Mouse (Mus musculus) limb, embryonic 14.5 days (tissue): ENCODE data around the gene Astn2. TPM values are rescaled to one million over a fixed set of nuclear protein-coding genes. Genes with fewer than 3 reads are reported as not detected.

Experiments used
- ATAC-seq: fragments of 200-750 bp; cut with Nextera tagmentation; 2 replicates; pipeline ENCODE4 v1.8.0; 2017; ENCODE audit warnings: low read depth, moderate number of reproducible peaks, moderate TSS enrichment; ENCODE audit not compliant: low FRiP score
- DNase-seq: peaks from one replicate; pipeline ENCODE4 v3.0.0-alpha.2; 2015; ENCODE audit warnings: low spot score
- H3K27ac ChIP-seq: fragments of 300-500 bp; sonication (generic); replicated peaks from 2 replicates; pipeline ENCODE4 v1.5.1; 2014; ENCODE audit warnings: low read depth, mild to moderate bottlenecking, low read length, moderate library complexity, mixed read lengths
- H3K27me3 ChIP-seq: fragments of 300-500 bp; sonication (generic); 2 replicates; pipeline ENCODE4 v1.6.1; 2014; ENCODE audit warnings: low read length, mixed read lengths; ENCODE audit not compliant: control insufficient read depth, insufficient read depth
- H3K36me3 ChIP-seq: fragments of 300-500 bp; sonication (generic); 2 replicates; pipeline ENCODE4 v1.6.1; 2014; ENCODE audit warnings: mild to moderate bottlenecking, low read length, moderate library complexity, mixed read lengths; ENCODE audit not compliant: control insufficient read depth, insufficient read depth
- H3K4me1 ChIP-seq: fragments of 300-500 bp; sonication (generic); 2 replicates; pipeline ENCODE4 v1.6.1; 2014; ENCODE audit warnings: antibody characterized with exemption, low read length, mixed read lengths; ENCODE audit not compliant: control insufficient read depth, insufficient read depth
- H3K4me2 ChIP-seq: fragments of 300-500 bp; sonication (generic); replicated peaks from 2 replicates; pipeline ENCODE4 v1.6.1; 2014; ENCODE audit warnings: low read depth, mild to moderate bottlenecking, low read length, moderate library complexity; ENCODE audit not compliant: severe bottlenecking
- H3K4me3 ChIP-seq: fragments of 300-500 bp; sonication (generic); replicated peaks from 2 replicates; pipeline ENCODE4 v1.5.1; 2014; ENCODE audit warnings: low read length
- H3K9ac ChIP-seq: fragments of 300-500 bp; sonication (generic); 2 replicates; pipeline ENCODE4 v1.6.1; 2014; ENCODE audit warnings: mild to moderate bottlenecking, low read depth, low read length, moderate library complexity; ENCODE audit not compliant: severe bottlenecking
- H3K9me3 ChIP-seq: fragments of 300-500 bp; sonication (generic); 2 replicates; pipeline ENCODE4 v1.6.1; 2016; ENCODE audit warnings: low read length; ENCODE audit not compliant: control insufficient read depth
- POLR2A ChIP-seq: fragments of 200-500 bp; IDR thresholded peaks from 2 replicates; pipeline ENCODE4 v1.8.0; 2012; ENCODE audit warnings: inconsistent platforms, mild to moderate bottlenecking, moderate library complexity, borderline replicate concordance; ENCODE audit not compliant: insufficient read depth, insufficient read length; ENCODE audit errors: extremely low read depth
- WGBS: fragments of 180-500 bp; shearing (Covaris S2); extraction: QIAGEN DNeasy Blood & Tissue Kit; methylation state at CpG from one replicate; pipeline ENCODE4 v1.1.7; 2014; 5-methylcytosine and 5-hydroxymethylcytosine counted together
- polyA plus RNA-seq, 2 experiments: library from polyadenylated mRNA; depleted of rRNA in 1 of 2; stranded (reverse) in 1 of 2; unstranded in 1 of 2; fragments of >200 nt; fragmentation: Nextera tagmentation in 1 of 2; extraction: Ambion mirVana in 1 of 2; gene quantifications; 2 replicates each; pipeline versions ENCODE4 v1.2.1 to v1.2.3; 2012 to 2014

Astn2 gene
- polyA plus RNA-seq, 2 experiments = 1.6 to 8.7 TPM

DNA sequence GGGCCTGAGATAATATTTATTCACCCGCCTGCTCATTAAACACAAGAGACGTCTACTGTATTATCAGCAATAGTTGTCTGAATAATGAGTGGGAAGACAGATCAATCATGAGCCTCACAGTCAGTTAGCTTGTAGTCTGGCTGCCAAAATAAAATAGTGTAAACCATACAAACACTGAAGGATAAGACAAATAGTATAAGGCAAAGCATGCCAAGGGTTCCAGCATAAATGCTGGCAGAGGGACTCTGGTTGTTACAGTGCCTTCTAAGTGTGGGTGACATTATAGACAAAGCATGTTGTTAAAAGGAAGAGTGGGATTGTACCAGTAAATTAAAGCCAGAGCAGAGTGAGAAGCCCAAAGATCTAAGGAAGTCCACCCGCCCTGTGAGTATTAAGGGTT lies 784.3 kb downstream of the Astn2 start:
- H3K27ac ChIP-seq = no peak overlapping the region
- H3K9me3 ChIP-seq = no peaks in the 10 kb centered on the region
- H3K4me3 ChIP-seq = no peak overlapping the region
- no peaks in the 10 kb centered on the region for H3K27me3 ChIP-seq
- H3K9ac ChIP-seq = no peak overlapping the region
- H3K4me1 ChIP-seq = no peaks in the 10 kb centered on the region
- peaks cover 42% of the 10 kb centered on the region for H3K36me3 ChIP-seq
- WGBS = 70% methylated on average over 3 of the region's 3 CpGs
- DNase-seq = no peak
- ATAC-seq = no peak
- no peak overlapping the region for H3K4me2 ChIP-seq
- TF ChIP-seq POLR2A = no peak

DNA sequence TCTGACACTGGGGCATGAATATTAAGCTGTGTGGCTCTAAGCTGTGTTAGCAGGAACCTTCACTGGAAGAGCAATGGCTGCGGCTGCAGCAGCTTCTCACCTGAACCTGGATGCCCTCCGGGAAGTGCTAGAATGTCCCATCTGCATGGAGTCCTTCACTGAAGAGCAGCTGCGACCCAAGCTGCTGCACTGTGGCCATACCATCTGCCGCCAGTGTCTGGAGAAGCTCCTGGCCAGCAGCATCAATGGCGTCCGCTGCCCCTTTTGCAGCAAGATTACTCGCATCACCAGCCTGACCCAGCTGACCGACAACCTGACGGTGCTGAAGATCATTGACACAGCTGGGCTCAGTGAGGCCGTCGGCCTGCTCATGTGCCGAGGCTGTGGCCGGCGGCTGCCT lies 791.3 kb downstream of the Astn2 start:
- peaks cover 17% of the 10 kb centered on the region for H3K4me1 ChIP-seq
- H3K9me3 ChIP-seq = no peaks in the 10 kb centered on the region
- no peak overlapping the region for H3K4me2 ChIP-seq
- H3K36me3 ChIP-seq = peaks cover 50% of the 10 kb centered on the region
- 95% methylated on average over 14 of the region's 14 CpGs for WGBS
- no peaks in the 10 kb centered on the region for H3K27me3 ChIP-seq
- no peak overlapping the region for H3K27ac ChIP-seq
- H3K9ac ChIP-seq = no peak overlapping the region
- DNase-seq (no peak), ATAC-seq (no peak)
- no peak for TF ChIP-seq POLR2A
- no peak overlapping the region for H3K4me3 ChIP-seq

DNA sequence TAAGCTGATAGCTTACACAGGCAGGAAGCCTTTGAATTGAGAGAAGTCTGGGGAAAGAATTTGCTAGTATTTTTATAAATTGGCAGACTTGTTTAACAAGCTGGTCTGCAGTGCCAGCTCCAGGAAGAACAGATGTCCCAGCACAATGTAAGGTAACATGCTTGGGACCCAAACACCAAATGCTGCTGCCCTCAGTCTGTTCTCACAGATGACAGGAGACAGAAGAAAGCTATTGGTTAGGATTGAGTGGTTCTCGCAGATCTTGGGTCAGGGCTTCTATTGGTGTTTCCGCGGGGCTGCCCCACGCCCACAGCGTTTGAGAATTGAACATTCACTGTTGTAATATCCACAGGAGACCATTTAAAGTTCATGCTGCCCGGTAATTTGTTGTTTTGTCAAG lies 793.5 kb downstream of the Astn2 start:
- WGBS = 38% methylated on average over 6 of the region's 6 CpGs
- Histone ChIP-seq H3K36me3 (peaks cover 30% of the 10 kb centered on the region), H3K4me1 (peaks cover 26% of the 10 kb centered on the region), H3K27ac (no peak overlapping the region), H3K4me3 (no peak overlapping the region), H3K4me2 (peak overlapping the region; percentile 1; the same call in 1 of the 2 replicates), H3K27me3 (no peaks in the 10 kb centered on the region), H3K9me3 (no peaks in the 10 kb centered on the region), H3K9ac (no peak overlapping the region)
- no peak for TF ChIP-seq POLR2A
- DNase-seq = peak; percentile 46
- ATAC-seq = peak; percentile 67

DNA sequence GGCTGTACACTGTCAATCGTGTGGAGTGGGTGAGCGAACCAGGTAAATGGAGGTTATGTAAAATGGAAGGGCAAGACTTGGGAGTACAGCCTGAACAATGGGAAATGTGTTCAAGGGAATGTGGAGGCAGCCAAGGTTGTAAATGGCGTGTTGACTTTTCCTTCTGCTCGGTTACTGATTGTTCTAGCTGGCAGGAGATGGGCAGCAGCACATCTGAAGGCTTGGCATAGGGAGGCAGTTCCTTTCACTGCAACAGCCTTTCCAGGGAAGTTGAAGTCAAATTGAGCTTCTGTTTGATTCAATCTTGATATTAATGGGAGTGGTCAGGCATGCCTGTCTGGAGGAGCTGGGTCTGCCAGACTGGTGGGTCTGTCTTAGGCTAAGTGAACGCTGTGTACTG lies 794.1 kb downstream of the Astn2 start:
- Histone ChIP-seq H3K9me3 (no peaks in the 10 kb centered on the region), H3K27ac (no peak overlapping the region), H3K4me3 (no peak overlapping the region), H3K4me2 (0 out of 2 replicates have a peak overlapping the region, but pooled peaks have one; percentile 1), H3K9ac (no peak overlapping the region), H3K27me3 (no peaks in the 10 kb centered on the region), H3K36me3 (peaks cover 24% of the 10 kb centered on the region), H3K4me1 (peaks cover 30% of the 10 kb centered on the region)
- TF ChIP-seq POLR2A = no peak
- ATAC-seq = no peak
- 67% methylated on average over 5 of the region's 5 CpGs for WGBS
- no peak for DNase-seq

DNA sequence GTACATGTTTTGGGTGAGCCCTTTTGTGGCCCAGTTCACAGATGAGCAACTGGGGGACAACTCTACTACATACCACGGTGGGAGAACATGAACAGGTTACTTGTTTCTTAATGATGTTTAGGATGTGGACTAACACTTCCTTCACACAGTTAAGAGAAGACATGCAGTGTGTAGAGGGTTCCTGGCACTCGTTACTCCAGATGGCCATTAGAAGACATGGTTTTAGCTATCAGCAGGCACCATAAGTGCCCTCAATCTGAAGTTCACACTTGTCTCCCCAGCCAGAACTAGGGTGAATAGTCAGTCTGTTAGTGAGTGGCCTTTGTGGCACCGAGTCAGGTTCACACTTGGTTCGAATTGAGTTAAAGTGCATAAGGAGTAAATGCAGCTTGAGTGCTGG lies 796.3 kb downstream of the Astn2 start:
- ATAC-seq = no peak

DNA sequence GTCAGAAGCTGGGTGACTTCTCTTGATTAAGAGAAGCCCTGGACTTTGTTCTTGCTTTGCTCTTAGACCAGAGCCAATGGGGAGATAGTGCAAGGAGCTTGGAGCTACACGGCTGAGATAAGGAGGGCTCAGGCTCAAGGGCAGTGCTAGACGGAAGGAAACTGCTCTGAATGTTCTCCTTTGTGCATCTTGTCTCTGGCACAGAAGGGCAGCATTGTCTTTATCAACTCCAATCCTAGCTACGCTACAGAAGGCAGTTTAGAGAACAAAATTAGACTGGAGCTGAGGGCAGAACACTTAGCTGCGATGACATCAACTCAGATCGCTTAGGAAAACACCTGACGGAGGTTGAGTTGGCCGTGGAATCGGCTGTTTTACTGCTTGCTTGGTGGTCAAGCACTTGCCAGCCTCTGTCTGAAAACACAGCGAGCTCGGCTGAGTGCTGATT lies 797.2 kb downstream of the Astn2 start:
- Histone ChIP-seq H3K9ac (no peak overlapping the region), H3K4me1 (peaks cover 30% of the 10 kb centered on the region), H3K9me3 (no peaks in the 10 kb centered on the region), H3K4me2 (no peak overlapping the region), H3K27me3 (no peaks in the 10 kb centered on the region), H3K4me3 (no peak overlapping the region), H3K27ac (no peak overlapping the region), H3K36me3 (no peaks in the 10 kb centered on the region)
- DNase-seq = no peak
- no peak for TF ChIP-seq POLR2A
- 84% methylated on average over 10 of the region's 10 CpGs for WGBS
- no peak for ATAC-seq

More for the DNA sequence above, 796.3 kb downstream of the Astn2 start:
- H3K9me3 ChIP-seq = no peaks in the 10 kb centered on the region
- peaks cover 30% of the 10 kb centered on the region for H3K4me1 ChIP-seq
- no peak overlapping the region for H3K27ac ChIP-seq
- peaks cover 2% of the 10 kb centered on the region for H3K36me3 ChIP-seq
- TF ChIP-seq POLR2A = no peak
- no peak overlapping the region for H3K4me2 ChIP-seq
- no peak overlapping the region for H3K4me3 ChIP-seq
- WGBS = 83% methylated on average over 4 of the region's 4 CpGs
- no peak for DNase-seq
- no peaks in the 10 kb centered on the region for H3K27me3 ChIP-seq
- H3K9ac ChIP-seq = no peak overlapping the region
